13 mouse cellular contexts compared by ENCODE assay signal in genomic region chr16:28491711-28492110, GRCm38 (mm10).
A peak's percentile ranks its signal among the peaks of the same experiment; 100 is the strongest.
DNase-seq lines count a peak whose midpoint lies in the region; TF ChIP-seq lines count a peak whose summit lies in the region.
"Had no signal": no experiment of that assay in that cellular context is flagged by ENCODE, and none has a peak within 500 bp of the region (broad histone marks: within the 10 kb centered on the region; RNA-seq: fewer than 3 reads in every experiment).

No protein-coding gene starts in this region.

- H3K4me2 ChIP-seq in myocyte (ENCODE audit: low read depth), result peak overlapping the region; percentile 12
- H3K4me2 ChIP-seq: limb, embryonic 13.5 days had no signal

- H3K4me3 ChIP-seq in myocyte, result no peak overlapping the region
- no peak overlapping the region for H3K4me3 ChIP-seq in kidney, adult 2 months (ENCODE audit: insufficient read depth, low read depth, low read length)
- H3K4me3 ChIP-seq: limb, embryonic 13.5 days; megakaryocyte, embryonic 14.5 days had no signal

- no peak overlapping the region for H3K27ac ChIP-seq in kidney, adult 2 months (ENCODE audit: insufficient read depth, low read depth, low read length)
- H3K27ac ChIP-seq: limb, embryonic 13.5 days had no signal

- no peaks in the 10 kb centered on the region for H3K4me1 ChIP-seq in kidney, adult 2 months (ENCODE audit: control insufficient read depth, insufficient read depth, low read length)
- H3K4me1 ChIP-seq: megakaryocyte, embryonic 14.5 days had no signal

- peak; percentile 41 to 62 for DNase-seq in cerebellum, postnatal 14 days
- DNase-seq in cerebellum, adult 9-10 months, result no peak
- peak; percentile 27 for DNase-seq in layer of hippocampus, adult 9-11 months
- no peak for DNase-seq in layer of hippocampus, postnatal 36 days
- DNase-seq in brain, embryonic 14.5 days (ENCODE audit: low read depth), result peak; percentile 82
- no peak for DNase-seq in urinary bladder, postnatal 25 days (ENCODE audit: low spot score)
- DNase-seq in kidney, adult 2 months, result no peak
- DNase-seq: adrenal gland, postnatal 36 days; B cell, adult 2 months; kidney, postnatal 36 days had no signal

- no peaks in the 10 kb centered on the region for H3K79me2 ChIP-seq in myocyte (ENCODE audit: control insufficient read depth, insufficient read depth)

- no peak overlapping the region for H3ac ChIP-seq in myocyte (ENCODE audit: control insufficient read depth, insufficient read length)

- no peaks in the 10 kb centered on the region for H3K27me3 ChIP-seq in myocyte (ENCODE audit: control insufficient read depth, insufficient read depth, insufficient read length)
- no peaks in the 10 kb centered on the region for H3K27me3 ChIP-seq in kidney, adult 2 months (replicated peaks; ENCODE audit: control insufficient read depth, insufficient read depth, low read length)
- H3K27me3 ChIP-seq: megakaryocyte, embryonic 14.5 days had no signal

- H3K36me3 ChIP-seq in myocyte (ENCODE audit: control insufficient read depth, insufficient read depth), result no peaks in the 10 kb centered on the region
- H3K36me3 ChIP-seq in kidney, adult 2 months (ENCODE audit: control insufficient read depth, insufficient read depth, low read length), result no peaks in the 10 kb centered on the region
- H3K36me3 ChIP-seq: limb, embryonic 13.5 days had no signal

- WGBS in kidney, adult 2 months, result 18% methylated on average over 6 of the region's 6 CpGs

- TF ChIP-seq POLR2A in brain, embryonic 14.5 days (IDR thresholded peaks at IDR 0.05; ENCODE audit: borderline replicate concordance, extremely low read depth, insufficient read depth, insufficient read length, poor library complexity, severe bottlenecking), result no peak
- no peak for TF ChIP-seq POLR2A in myocyte (IDR thresholded peaks at IDR 0.05; ENCODE audit: insufficient read length, low read depth)
- no peak for TF ChIP-seq POLR2A in kidney, adult 2 months (IDR thresholded peaks at IDR 0.05; ENCODE audit: low read depth, low read length)

- no peak for TF ChIP-seq CTCF in brain, embryonic 14.5 days (IDR thresholded peaks at IDR 0.05; ENCODE audit: borderline replicate concordance, extremely low read depth, insufficient read depth, insufficient read length)
- no peak for TF ChIP-seq CTCF in kidney, adult 2 months (conservative IDR thresholded peaks at IDR 0.05; ENCODE audit: insufficient read depth, insufficient read length, low read depth, low read length)

TF ChIP-seq in myocyte, 11 proteins besides CTCF, POLR2A, EP300 and RAD21:
- TF ChIP-seq MYOG (IDR thresholded peaks at IDR 0.05; ENCODE audit: control insufficient read depth in 1 of 3, insufficient read depth in 1 of 3, insufficient read length in 2 of 3, low read depth in 2 of 3) (no peak), REST (IDR thresholded peaks at IDR 0.05; ENCODE audit: insufficient read depth, insufficient read length) (no peak), MYOD1 (IDR thresholded peaks at IDR 0.05; ENCODE audit: control insufficient read depth in 1 of 3, insufficient read length in 2 of 3, low read depth in 2 of 3) (no peak), POLR2AphosphoS2 (IDR thresholded peaks at IDR 0.05; ENCODE audit: insufficient read length, low read depth) (no peak)
TF ChIP-seq in myocyte: peak in this region for 0.

Comparison
In these comparisons a context has a peak if more than half of its experiments do, and no peak if none do; other contexts are left out.
1. DNase-seq: peak in cerebellum, postnatal 14 days (2 of 2), layer of hippocampus, adult 9-11 months (single experiment) and brain, embryonic 14.5 days (single experiment); none in cerebellum, adult 9-10 months (single experiment), layer of hippocampus, postnatal 36 days (0 of 2), urinary bladder, postnatal 25 days (single experiment) and kidney, adult 2 months (single experiment).